Mouse (Mus musculus) cerebellum, postnatal 25 days (tissue): Measurements from ENCODE around the gene Olfr1427.
"Not testable (repeated sequence)": the region's sequence is repeated elsewhere in the genome, so short reads cannot be mapped to it uniquely, and the experiment has no call there.

ENCODE experiments used
- DNase-seq, 2 experiments: peaks; one replicate each; pipeline ENCODE4 v3.0.0; 2021; ENCODE audit warnings: mixed read lengths in 2 of 2

The Olfr1427 gene

DNA sequence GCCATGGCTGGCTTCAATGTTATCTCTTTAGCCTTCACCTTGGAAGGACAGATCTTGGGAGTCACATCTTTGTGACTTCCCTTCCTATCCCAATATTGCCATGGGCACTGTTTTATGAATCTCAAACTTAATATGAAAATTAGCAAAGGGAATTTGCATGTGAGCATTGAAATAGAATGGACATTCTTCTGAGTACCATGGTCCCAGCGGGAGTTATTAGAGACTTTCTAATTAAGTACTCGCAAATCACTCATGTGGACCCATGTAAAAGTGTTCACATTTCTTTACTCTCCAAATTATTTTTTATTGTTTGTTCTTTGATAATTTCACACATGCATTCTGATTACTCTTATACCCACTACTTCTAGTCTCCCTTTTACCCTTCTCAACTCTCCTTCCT, at the start of gene Olfr1427:
TSS of gene Olfr1427 (minus strand) at position 101 of the 400 bp plus-strand sequence.
- no peak for DNase-seq

DNA sequence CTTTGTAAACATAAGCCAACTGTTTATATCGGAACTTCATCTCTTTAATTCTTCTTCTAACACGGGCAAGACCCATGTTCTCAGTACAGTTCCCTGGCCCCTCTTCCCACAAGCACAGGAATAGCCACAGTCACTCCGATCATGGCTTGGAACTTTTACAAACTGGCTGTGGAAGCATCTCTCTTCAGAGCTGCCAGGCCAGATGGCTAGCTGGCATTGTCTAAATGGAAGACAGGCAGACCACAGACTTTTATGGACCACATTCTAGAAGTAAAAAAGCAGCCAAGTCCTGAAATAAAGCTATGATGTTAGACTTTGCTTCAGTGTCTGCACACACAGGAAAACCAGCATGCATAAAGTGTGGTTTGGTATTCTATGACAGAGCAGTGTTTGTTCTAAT, 42.3 kb upstream of the Olfr1427 start:
- peak; percentile 11 to 32 for DNase-seq

DNA sequence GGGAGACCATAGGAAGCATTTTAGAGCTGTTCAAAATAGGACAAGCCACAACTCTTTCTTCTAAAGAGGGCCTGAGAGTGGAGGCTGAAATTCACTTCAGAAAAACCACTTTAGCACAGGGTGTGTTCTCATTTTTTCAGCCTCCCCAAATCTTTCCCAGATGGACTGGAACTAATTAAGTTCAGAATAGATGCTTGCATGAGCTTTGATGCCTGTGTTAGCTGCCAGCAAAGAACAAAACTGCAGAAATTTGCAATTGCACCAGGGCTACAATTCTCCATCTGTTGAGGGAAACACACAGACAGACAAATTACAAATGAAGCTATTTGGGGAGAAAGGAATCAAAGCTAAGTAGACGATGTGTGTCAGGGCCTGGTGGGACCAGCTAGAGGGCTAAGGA, 40.2 kb upstream of the Olfr1427 start:
- DNase-seq, result no peak

DNA sequence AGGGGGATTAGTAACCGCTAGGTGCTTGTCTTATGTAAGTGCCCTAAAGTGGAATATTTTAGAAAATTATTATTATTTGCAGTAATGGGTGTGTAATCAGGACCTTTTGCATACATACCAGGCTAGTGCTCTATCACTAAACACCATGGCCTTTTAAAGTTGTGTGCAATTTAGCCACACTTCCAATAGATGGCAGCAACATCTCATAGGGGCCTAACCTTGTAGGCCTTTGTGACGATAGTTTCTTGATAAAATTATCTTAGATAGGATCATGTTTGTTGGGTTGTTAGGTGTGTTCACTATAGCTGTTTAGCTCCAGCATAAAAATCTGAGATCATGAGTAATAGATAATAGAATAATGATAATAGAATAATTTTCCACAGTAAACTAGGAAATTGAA, 31.2 kb upstream of the Olfr1427 start:
- peak in 1 of 2 experiments; percentile 13 for DNase-seq

DNA sequence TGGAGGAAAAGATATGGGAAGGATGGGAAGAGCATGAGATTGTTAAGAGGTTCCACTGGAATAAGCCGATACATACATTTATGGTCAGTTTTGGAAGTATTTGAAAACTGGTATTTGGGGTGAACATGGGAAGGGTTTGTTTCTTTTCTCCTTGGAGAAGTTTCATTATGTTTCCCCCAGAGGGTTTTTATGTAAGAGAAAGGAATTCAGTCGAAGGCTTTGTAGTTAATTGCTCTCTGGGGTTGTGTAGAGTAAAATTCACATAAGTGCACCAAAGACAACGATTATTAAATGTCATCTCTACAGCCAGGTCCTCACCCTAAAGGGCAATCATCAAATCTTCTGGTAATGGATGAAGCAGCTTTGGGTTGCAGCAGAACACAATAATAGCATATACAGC, 20.0 kb upstream of the Olfr1427 start, which contains the start of gene Olfr76:
TSS of gene Olfr76 (minus strand) at position 101 of the 400 bp plus-strand sequence.
- DNase-seq, result no peak

- no peak for DNase-seq
These were observed 13.3 kb upstream of the Olfr1427 start for GRCm38 (mm10) chr19:12116464-12116863.

GRCm38 (mm10) chr19:12115797-12116196, 12.7 kb upstream of the Olfr1427 start, which contains the start of gene Olfr1428:
Olfr1428 (minus strand) TSS chr19:12115897.
- DNase-seq, result no peak

- DNase-seq, result no peak
These were observed 10.7 kb upstream of the Olfr1427 start for GRCm38 (mm10) chr19:12113807-12114206.

GRCm38 (mm10) chr19:12104541-12104940, 1.4 kb upstream of the Olfr1427 start:
- no peak for DNase-seq

DNA sequence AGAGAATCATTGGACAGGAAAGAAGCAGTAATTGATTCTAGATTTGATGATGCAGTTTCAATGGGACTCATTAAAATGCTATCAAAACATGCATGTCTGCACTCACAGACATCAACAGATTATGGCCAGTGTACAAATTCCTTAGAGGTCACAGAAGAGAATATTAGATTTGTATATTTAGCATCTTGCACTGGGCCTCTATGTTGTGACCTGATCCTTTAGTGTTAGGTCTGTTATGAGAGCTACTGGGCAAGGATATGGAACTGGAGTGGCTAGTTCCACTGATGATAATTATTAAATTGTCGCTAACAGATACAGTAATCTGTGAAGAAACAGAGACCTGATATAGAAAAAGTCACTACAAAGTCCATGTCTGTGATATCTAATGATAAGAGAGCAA, 11.2 kb downstream of the Olfr1427 start, which contains the start of gene Olfr1426:
TSS of gene Olfr1426 (minus strand) at position 101 of the 400 bp plus-strand sequence.
- no peak for DNase-seq

DNA sequence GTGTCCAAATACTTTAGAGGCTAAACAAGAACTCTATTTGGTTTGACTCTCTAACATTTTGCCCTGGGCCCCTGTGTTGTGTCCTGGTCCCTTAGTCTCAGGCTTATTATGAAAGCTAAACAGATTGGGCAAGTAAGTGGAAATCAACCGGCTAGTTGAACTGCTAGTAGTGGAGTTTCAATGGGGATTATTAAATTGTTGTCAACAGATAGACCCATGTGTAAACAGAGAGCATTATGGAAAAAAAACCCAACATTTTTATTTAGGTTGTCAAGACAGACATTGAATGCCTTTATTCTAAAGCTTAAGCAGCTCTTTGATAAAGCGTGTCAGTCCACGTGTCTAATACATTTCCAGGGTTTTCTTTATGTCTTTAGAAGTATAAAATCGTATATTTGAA, 25.5 kb downstream of the Olfr1427 start, which contains the start of gene Olfr1425:
TSS of gene Olfr1425 (minus strand) at position 101 of the 400 bp plus-strand sequence.
- DNase-seq, result not testable (repeated sequence)

GRCm38 (mm10) chr19:12069546-12069945, 33.6 kb downstream of the Olfr1427 start:
- not testable (repeated sequence) for DNase-seq

- DNase-seq, result not testable (repeated sequence)
These were observed 35.3 kb downstream of the Olfr1427 start for GRCm38 (mm10) chr19:12067806-12068205.

- not testable (repeated sequence) for DNase-seq
These were observed 40.6 kb downstream of the Olfr1427 start, which contains the start of gene Olfr1424 for GRCm38 (mm10) chr19:12062582-12062981. Olfr1424 (minus strand) TSS chr19:12062682.
